Mouse (Mus musculus) testis, postnatal 14 days (tissue): ENCODE data around the gene Fermt3.

Source experiments
- DNase-seq: peaks from one replicate; pipeline ENCODE4 v3.0.0; 2021; ENCODE audit warnings: low spot score

Gene Fermt3

DNA sequence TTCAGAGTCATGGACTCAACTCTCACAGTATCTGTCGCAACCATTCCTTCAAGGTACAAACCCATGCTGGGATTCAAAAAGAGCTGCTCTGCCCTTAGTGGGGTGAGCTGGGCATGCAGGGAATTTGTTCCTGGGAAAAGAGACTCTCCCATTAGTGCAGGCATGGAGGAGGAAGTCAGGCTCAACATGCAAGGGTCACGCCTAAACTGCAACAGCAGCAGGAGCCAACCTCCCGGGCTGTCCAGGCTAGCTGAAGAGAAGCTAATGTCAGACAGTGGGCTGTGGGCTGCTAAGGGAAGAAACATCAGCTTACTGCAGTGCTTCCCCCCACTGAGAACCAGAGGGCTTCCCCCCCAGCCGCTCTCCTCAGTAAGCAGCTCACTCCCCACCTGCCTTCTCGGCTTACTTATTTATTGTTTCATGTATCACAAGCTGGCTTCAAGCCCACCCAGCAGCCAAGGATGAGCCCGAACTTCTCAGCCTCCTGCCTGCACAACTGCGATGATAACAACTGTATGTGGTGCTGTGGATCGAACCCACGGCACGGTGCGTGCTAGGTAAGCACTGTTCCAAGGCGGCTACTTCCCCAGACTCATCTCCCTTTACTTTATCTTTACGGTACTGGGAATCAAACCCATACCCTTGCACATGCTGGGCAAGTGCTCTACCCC, 46.9 kb downstream of the Fermt3 start:
- DNase-seq = no peak

DNA sequence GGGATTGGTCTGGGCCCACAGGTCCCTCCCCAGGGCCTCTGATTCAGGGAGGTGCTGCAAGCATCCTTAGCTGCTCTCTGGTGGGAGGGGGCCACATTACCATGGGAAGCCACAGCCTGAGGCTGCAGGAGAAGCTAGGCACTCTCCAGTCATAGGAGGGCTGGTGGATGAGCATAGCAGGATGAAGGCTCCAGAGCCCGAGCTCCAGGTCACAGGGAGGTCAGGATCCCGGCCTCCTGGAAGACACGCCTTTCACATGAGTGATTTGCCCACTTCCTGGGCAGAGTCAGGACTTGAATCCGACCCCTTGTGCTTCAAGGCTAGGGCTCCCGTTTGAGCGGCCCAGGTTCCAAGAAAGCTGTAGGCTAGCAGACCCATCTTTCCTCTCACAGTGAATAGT, 47.6 kb downstream of the Fermt3 start:
- no peak for DNase-seq

DNA sequence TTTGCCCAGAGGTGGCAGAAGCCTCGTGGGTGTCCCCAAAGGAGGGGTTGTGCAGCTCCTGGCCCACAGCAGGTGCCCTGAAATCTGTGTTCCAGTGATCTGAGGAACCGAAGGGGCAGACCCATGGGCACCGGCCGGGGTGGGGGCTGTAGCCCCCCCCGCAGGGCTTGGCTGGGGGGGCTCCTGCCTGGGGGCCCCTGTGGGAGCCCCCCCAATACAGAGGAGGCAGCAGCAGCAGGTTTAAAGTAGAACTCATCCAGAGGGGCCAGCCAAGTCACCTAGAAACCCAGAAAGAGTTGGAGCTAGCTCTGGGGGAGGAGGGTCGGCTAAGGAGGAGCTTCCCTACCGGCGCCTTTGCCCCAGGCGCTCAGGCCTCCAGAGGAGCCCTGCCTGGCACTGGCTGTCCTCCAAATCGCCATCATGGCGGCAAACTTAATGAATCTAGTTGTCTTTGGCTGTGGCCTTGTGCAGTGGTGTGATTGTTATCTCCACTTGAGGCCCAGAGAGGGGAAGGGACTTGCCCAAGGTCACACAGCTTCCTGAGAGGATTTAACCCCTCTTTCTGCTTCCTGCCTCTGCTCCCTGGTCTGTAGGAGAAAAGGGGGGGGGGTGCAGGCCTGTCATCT, 48.7 kb downstream of the Fermt3 start:
- peak; percentile 56 for DNase-seq

DNA sequence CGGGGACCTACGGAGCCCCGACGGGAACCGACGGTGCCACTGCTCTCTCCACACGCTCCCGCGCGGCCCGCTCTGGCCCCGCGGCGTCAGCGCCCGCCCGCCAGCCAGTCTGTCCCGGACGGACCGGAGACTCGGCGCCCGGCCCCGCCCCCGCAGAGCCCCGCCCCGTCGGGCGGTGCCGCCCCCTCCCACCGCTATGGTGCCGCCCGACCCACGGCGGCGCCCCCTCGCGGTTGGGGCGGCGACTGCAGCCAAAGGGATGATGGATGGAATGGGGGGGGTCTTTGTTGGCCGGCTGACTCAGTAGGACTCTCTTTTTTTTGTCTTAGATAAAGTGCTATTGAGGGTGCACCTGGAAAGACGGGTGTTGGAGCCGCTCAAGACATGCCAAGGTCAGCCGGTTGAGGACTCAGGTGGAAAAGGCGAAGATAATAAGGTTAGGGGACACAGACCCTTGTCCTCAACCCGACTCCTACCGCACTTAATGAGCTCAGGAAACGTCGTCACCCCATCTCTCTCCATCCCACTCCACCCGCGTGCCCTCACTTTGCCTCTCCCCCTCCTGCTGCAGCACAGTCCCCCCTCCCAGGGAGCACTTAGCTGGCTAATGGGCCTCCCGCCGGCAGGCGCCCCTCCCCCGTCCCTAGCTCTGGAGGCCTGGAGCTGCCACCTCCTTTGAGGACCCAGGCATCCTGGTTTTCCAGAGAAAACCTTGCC, 49.4 kb downstream of the Fermt3 start:
- DNase-seq = peak; percentile 69

DNA sequence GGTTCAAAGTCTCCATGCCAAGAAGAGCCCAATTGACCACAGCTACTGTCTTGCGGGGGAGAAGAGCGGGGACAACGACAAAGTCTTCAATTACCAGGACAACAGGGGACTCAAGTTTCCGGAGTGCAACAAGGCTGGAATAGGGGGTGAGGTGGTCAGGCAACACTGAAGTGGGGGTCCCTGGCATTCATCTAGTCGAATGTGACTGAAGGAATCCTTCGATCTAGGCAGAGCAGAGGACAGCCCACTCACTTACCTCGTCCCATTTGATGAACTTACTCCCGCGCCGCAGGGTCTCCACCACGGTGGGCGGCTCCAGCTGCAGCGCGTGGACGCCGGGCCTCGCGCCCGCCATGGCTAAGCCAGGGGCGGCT, 50.0 kb downstream of the Fermt3 start:
- DNase-seq = no peak

DNA sequence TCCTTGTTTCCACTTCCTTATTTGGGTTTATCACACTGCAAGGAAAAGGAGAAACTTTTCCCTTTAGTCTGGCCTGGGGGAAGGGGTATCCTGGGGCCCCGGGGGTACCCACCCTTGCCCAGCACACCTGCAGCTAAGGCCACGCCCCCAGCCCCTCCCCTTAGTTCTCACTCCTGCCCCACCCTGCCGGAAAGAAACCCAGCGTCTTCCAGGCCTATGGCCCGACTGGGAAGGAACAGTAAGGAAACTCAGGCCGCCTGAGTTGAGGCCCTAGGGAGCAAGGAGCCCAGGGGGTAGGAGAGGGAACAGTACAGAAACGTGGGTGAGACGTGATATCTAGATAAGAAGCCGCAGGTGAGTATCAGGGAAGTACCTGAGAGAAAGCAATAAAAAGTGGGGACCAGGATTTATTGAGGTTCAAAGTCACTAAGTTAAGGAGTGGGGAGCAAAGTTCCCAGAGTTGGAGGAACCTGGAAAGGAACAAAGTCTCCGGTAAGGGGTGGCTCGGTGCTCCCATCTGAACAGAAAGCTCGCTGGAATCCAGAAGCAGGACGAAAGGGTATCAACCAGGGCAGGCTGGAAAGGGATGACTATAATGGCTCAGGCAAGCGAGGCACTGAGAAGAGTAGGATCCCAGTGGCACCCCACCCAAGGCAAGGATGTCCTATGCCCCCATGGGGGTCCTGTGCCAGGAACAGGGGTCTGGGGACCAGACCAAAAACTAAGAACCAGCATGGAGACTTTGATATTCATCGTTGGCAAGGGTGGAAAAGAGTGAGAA, 50.6 kb downstream of the Fermt3 start:
- DNase-seq = no peak

DNA sequence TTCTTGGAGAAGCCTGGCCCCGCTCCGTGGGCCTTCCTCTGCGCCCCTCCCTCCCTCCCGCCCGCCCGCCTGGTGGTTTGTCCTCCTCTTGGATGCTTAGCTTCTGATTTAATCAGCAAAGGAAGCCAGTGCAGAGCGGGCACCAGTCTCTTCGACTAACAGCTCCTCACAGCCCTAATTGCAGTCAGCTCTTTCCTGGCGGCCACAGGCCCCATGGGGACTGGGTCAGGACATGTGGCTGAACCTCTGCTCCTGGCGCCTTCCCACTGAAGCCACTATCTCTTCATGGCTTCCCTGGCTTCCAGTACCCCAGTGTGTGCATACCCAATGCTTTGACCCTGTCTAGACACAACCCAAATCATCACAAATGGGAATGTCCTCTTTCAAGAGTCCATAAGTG, 62.8 kb downstream of the Fermt3 start:
- DNase-seq = no peak

DNA sequence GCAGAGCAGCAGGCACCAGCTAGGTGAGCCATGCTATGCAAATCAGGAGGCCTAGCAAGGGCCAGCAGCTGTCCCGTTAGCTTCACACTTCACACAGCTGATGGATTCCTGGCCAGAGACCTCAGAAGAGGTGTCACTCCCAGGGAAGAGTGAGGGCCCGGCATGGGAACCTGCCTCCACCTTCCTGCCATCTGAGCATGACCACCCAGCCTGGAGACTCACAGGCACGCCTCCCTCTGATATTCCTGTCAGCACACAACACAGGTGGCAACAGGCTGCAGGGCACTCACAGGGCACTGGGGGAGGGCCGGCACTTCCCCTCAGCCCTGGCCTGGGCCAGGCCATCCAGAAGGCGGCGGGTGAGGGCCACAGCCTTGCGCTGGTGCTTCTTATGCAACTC, 63.8 kb downstream of the Fermt3 start:
- no peak for DNase-seq

DNA sequence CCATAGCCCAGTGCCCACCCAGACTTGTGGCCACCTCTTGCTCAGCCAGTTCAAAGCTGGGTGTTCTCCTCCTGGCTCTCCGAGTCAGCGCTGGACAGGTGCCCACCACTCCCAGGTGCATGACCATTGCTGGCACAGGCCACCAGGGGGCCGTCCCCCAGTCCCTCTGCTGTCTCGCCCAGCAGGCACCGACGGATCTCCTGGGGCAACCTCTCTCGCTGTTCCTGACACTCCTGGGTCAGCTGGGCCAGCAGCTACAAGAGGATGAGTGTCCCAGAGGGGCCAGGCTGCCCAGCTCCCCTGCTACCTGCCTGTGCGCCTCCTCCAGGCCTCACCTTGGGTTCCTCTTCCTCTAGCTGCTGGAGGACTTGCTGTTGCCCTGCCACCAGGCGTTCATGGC, 65.2 kb downstream of the Fermt3 start:
- DNase-seq = no peak

DNA sequence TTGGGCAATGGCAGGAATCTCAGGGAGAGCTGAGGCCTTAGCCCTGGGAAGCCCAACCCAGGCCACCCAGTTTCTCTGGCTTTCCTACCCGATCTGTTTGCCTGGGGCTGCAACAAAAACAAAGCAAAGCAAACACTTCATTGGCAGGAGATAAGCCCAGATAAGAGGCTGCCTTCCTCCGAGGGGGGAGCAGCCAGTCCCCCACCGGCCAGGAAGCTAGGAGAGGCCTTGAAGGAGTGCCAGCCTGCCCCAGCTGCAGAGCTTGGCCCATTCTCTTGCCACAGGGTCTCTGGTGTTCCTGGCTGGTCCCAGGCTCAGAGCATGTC, 66.6 kb downstream of the Fermt3 start:
- DNase-seq = peak; percentile 72

DNA sequence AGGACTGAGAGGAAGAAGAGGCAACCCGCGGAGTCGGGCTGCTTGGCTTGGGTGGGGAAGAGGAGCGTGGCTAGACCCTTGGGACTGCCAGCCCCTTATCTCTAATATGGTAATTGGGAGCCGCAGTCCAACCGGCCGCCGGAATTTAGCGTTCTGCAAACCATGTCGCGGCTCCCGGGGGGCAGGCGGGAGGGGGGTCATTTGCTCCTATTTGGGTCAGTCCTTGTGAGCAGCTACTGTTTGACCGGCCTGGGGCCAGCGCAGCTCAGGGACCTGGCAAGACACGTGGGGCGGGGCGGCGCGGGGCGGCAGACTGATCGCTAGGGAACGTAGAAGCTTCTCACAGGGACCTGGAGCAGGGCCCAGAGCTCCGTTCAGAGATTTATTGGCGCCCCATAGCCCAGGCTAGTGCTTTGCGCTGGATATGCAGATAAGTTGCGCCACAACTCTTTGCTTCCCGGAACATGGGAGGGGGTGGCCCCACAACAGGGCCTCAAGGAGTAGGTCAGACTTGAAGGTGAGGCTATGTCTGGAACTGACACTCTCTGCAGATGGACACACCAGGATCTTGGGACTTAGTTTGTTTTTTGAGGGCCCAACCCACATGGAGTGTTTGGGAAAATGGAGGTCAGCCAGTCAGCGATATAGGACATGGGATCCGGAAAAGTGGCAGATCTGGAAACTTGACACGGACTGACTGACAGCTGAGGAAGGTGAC, 67.1 kb downstream of the Fermt3 start:
- peak; percentile 79 for DNase-seq

DNA sequence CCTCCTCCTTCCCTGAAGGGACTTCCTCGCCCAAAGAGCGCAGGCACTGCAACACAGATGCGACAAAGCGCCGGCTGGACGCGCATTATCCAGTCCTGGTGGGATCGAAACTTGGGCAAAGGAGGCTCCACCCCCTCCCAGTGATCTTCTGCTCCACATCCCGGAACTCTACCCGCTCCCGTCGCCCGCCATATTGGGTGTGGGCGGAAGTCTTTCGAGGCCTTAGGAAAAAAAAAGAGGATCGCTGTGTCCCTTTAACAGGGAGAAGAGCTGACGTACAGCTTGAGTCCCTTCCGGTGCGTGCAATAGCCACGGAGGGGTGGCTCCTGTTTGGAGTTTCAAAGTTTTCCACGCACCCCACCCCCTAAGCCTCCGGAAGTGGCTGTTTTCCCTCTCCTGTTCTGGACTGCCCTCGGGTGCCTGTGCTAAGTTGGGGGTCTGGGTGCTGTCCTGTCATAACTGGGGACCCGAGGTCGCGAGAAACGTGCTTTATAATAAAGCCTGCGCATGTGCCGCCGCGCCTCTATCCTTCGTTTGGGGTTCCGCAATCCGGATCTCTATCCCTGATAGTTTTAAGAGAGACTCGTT, 67.8 kb downstream of the Fermt3 start:
- peak; percentile 91 for DNase-seq

DNA sequence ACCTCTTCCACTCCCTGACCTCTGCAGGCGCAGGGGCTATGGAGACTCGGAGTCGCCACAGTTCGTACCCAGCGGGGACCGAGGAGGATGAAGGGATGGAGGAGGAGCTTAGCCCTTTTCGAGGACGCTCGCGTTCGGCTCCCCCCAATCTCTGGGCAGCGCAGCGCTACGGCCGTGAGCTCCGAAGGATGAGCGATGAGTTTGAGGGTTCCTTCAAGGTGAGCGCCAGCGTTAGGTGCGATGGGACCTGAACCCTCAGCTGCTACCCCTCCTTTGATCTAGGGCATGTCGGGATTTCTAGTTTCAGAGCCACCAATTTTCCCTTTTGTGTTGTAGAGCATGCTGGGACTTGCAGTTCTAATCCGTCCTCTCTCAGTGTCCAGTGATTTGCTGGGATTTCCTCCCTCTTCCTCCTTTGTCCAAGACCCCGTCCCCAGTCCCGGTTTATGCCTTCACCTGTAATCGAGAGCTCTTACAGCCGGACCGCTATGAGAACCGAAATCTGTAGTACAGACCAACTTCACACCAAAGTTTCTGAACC, 68.6 kb downstream of the Fermt3 start:
- DNase-seq = no peak

DNA sequence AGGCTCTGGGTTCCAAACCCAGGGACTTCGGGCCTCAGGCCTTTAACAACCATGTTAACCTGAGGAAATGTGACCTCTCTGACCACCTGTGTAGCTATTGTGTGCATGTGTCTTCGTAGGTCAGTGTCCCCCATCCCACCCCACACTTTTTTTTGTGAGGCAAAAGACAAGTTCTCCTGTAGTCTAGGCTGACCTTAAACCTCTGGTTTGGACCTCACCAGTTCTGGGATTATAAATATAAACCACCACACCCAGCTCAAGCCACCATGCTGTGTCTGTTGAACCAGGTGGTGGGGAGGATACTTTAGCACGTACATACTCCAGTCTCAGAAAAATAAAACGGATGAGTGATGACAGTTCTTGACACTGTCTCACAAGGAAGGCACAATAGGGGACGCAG, 69.3 kb downstream of the Fermt3 start:
- DNase-seq = no peak

DNA sequence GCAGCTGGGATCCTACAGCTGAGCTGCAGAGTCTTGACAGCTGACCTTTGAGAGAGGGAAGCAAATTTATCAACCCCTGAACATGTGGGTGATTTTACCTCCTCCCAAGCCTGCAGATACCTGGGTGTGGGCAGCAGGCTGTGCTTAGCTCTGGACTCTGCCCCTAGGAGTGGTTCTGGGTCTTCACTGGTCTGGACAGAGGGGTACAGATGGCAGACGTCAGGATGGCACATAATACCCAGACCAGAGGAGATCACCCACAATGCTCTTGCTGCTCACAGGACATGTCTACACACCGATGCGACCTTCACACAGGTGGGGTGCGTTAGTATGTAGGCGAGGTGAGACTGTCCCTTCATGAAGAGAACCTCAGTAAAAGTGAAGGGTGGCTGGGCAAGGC, 69.7 kb downstream of the Fermt3 start:
- no peak for DNase-seq
